Mouse (Mus musculus): ENCODE data around the gene Gm21970.

- TF ChIP-seq CTCF (IDR thresholded peaks at IDR 0.05; ENCODE audit: extremely low read depth, insufficient read length, insufficient replicate concordance, low read depth, low read length) (0 out of 2 replicates have a peak, but pooled peaks have one; percentile 5), POLR2A (IDR thresholded peaks at IDR 0.05; ENCODE audit: low read depth, low read length) (peak; percentile 84)
Observed at GRCm38 (mm10) chr16:91405640-91406584, 14.4 kb downstream of the Gm21970 start, which contains the start of gene Il10rb.
